ENCODE assay signal across 29 mouse cellular contexts in genomic region chr9:53349211-53349610, GRCm38 (mm10). TPM values are rescaled to one million over a fixed set of nuclear protein-coding genes. Genes with fewer than 3 reads are reported as not detected.
DNase-seq lines count a peak whose midpoint lies in the region; ATAC-seq and TF ChIP-seq lines count a peak whose summit lies in the region.
"Had no signal": no experiment of that assay in that cellular context is flagged by ENCODE, and none has a peak within 500 bp of the region (broad histone marks: within the 10 kb centered on the region; RNA-seq: fewer than 3 reads in every experiment).

No protein-coding gene starts in this region.

- H3K4me1 ChIP-seq in liver, adult 2 months (ENCODE audit: control insufficient read depth, insufficient read depth, low read length), result peaks cover 47% of the 10 kb centered on the region
- H3K4me1 ChIP-seq: heart, embryonic 13.5 days; lung, embryonic 15.5 days; midbrain, embryonic 10.5 days; midbrain, embryonic 15.5 days had no signal

- H3K36me3 ChIP-seq in liver, adult 2 months (ENCODE audit: control insufficient read depth, insufficient read depth, low read length), result peaks cover 8% of the 10 kb centered on the region
- H3K36me3 ChIP-seq: heart, embryonic 13.5 days; lung, embryonic 15.5 days; midbrain, embryonic 10.5 days; midbrain, embryonic 15.5 days had no signal

- H3K4me3 ChIP-seq in liver, adult 2 months (ENCODE audit: insufficient read depth, low read depth, low read length), result no peak overlapping the region
- H3K4me3 ChIP-seq: erythroblast, embryonic 14.5 days; heart, adult 2 months; heart, embryonic 13.5 days; lung, embryonic 15.5 days; midbrain, embryonic 10.5 days; midbrain, embryonic 15.5 days had no signal

- 29% methylated on average over 1 of the region's 1 CpGs for WGBS in liver, adult 2 months

- TF ChIP-seq CTCF in liver, adult 2 months (IDR thresholded peaks at IDR 0.05; ENCODE audit: low read depth, low read length), result no peak

- H3K79me2 ChIP-seq in liver, adult 2 months (ENCODE audit: control insufficient read depth, insufficient read depth, low read length), result peaks cover 21% of the 10 kb centered on the region

- peak overlapping the region; percentile 48; the same call in 1 of the 2 replicates for H3K27ac ChIP-seq in liver, adult 2 months (replicated peaks; ENCODE audit: insufficient read depth, low read depth, low read length)
- H3K27ac ChIP-seq: heart, adult 2 months; heart, embryonic 13.5 days; kidney, postnatal 0 days; lung, embryonic 15.5 days; midbrain, embryonic 10.5 days; midbrain, embryonic 15.5 days; stomach, postnatal 0 days had no signal

- no peak for TF ChIP-seq POLR2A in liver, adult 2 months (IDR thresholded peaks at IDR 0.05; ENCODE audit: extremely low read depth, insufficient read depth, low read length)

- H3K9ac ChIP-seq in liver, adult 2 months (ENCODE audit: low read depth, low read length), result no peak overlapping the region
- H3K9ac ChIP-seq: heart, embryonic 13.5 days; lung, embryonic 15.5 days; midbrain, embryonic 15.5 days had no signal

- no peaks in the 10 kb centered on the region for H3K27me3 ChIP-seq in liver, adult 2 months (ENCODE audit: control insufficient read depth, insufficient read depth, low read length)
- H3K27me3 ChIP-seq: CH12.LX; heart, embryonic 13.5 days; lung, embryonic 15.5 days; midbrain, embryonic 15.5 days had no signal

- ATAC-seq in cerebellum, adult (ENCODE audit: insufficient number of reproducible peaks, low FRiP score, low TSS enrichment), result peak; percentile 84
- ATAC-seq in granulocyte monocyte progenitor cell, adult 5-6 weeks (replicated peaks; ENCODE audit: poor library complexity, severe bottlenecking), result no peak
- ATAC-seq: activated CD4-positive, CD25-positive, alpha-beta regulatory T cell, adult 4 months; forebrain, embryonic 16.5 days; hindbrain, embryonic 16.5 days; intestine, embryonic 16.5 days; midbrain, embryonic 15.5 days had no signal

- no peak for DNase-seq in cerebellum, postnatal 4 days (ENCODE audit: low spot score in 2 of 2)
- no peak for DNase-seq in liver, adult 2 months (ENCODE audit: extremely low read depth, low read depth, low spot score)
- no peak for DNase-seq in liver
- peak; percentile 19 to 20 for DNase-seq in cerebellum, postnatal 10 days
- DNase-seq in left cerebral cortex, adult 18-20 months (ENCODE audit: low spot score in 2 of 2), result no peak
- DNase-seq in natural killer cell, adult 2 months (ENCODE audit: low spot score in 2 of 2), result no peak
- DNase-seq: adrenal gland, adult 2 months; gastrocnemius, postnatal 14 days; heart, adult 2 months; kidney, adult 8-10 months; kidney, postnatal 4 days; spleen, adult 18-20 months; thymus, adult 18-20 months; thymus, postnatal 25 days had no signal

RNA-seq across cellular contexts. Expression of gene Kdelc2, which starts 34.6 kb away (rescaled TPM):
- total RNA-seq in liver, adult 2 months (2014; rRNA removed), result 5.6 and 6.2 TPM in 2 replicates
- 2.0 and 2.4 TPM in 2 replicates for polyA plus RNA-seq in liver, adult 2 months (2012; rRNA removed)
- total RNA-seq in left cerebral cortex, adult 18-20 months (2021), result 1 to 10 TPM; 6.0 to 6.9 TPM
- 7.3 and 14.1 TPM in 2 replicates for total RNA-seq in granulocyte monocyte progenitor cell, adult 5-6 weeks (2014; fragmentation: Nextera tagmentation)
- 11.4 and 12.2 TPM in 2 replicates for total RNA-seq in granulocyte monocyte progenitor cell, adult 5-6 weeks (2017)
- total RNA-seq: CH12.LX had no signal
- polyA plus RNA-seq: erythroblast, embryonic 14.5 days had no signal

RNA-seq across cellular contexts. Expression of gene Exph5, which starts 47.7 kb away (rescaled TPM):
- 11.9 and 12.6 TPM in 2 replicates for total RNA-seq in liver, adult 2 months (2014; rRNA removed)
- polyA plus RNA-seq in liver, adult 2 months (2012; rRNA removed), result 1.9 and 2.7 TPM in 2 replicates
- 10 to 100 TPM; 26.8 to 31.3 TPM for total RNA-seq in left cerebral cortex, adult 18-20 months (2021)
- total RNA-seq in granulocyte monocyte progenitor cell, adult 5-6 weeks (2014; fragmentation: Nextera tagmentation), result not detected in 2 replicates
- total RNA-seq in granulocyte monocyte progenitor cell, adult 5-6 weeks (2017), result not detected in 2 replicates
- total RNA-seq: CH12.LX had no signal
- polyA plus RNA-seq: adrenal gland, adult 2 months; C2C12; erythroblast, embryonic 14.5 days had no signal

RNA-seq across cellular contexts. Expression of gene 4930550C14Rik, which starts 52.9 kb away (rescaled TPM):
- total RNA-seq in liver, adult 2 months (2014; rRNA removed), result 0.28 and 0.34 TPM in 2 replicates
- not detected in 2 replicates for polyA plus RNA-seq in liver, adult 2 months (2012; rRNA removed)
- 1 to 10 TPM in 1 of 2 experiments, under 1 TPM in 1; 0.35 to 1.4 TPM for total RNA-seq in left cerebral cortex, adult 18-20 months (2021)
- not detected in 2 replicates for total RNA-seq in granulocyte monocyte progenitor cell, adult 5-6 weeks (2014; fragmentation: Nextera tagmentation)
- 0.22 TPM in 1 of 2 replicates, not detected in the other for total RNA-seq in granulocyte monocyte progenitor cell, adult 5-6 weeks (2017)
- total RNA-seq: heart, adult 2 months had no signal

Comparison
In these comparisons a context has a peak if more than half of its experiments do, and no peak if none do; other contexts are left out.
1. DNase-seq: peak in cerebellum, postnatal 10 days (2 of 2); none in cerebellum, postnatal 4 days (0 of 2), liver, adult 2 months (single experiment), liver (single experiment), left cerebral cortex, adult 18-20 months (0 of 2) and natural killer cell, adult 2 months (0 of 2).
2. RNA of gene Exph5, which starts 47.7 kb away (total RNA-seq): 26.8 to 31.3 TPM in left cerebral cortex, adult 18-20 months and 11.9 to 12.6 TPM in liver, adult 2 months; not detected in granulocyte monocyte progenitor cell, adult 5-6 weeks; every median in the first group is over 10 times any median in the second.